Mouse (Mus musculus) neural tube, embryonic 11.5 days (tissue): ENCODE results near the gene Rspo3. TPM values are rescaled to one million over a fixed set of nuclear protein-coding genes. Genes with fewer than 3 reads are reported as not detected.
A peak's percentile ranks its signal among the peaks of the same experiment; 100 is the strongest.

ENCODE experiments used
- ATAC-seq: fragments of 200-750 bp; cut with Nextera tagmentation; 2 replicates; pipeline ENCODE4 v1.8.0; 2017; ENCODE audit warnings: moderate number of reproducible peaks, mild to moderate bottlenecking, moderate TSS enrichment, moderate library complexity; ENCODE audit not compliant: insufficient read depth, low FRiP score, low TSS enrichment
- DNase-seq: peaks from one replicate; pipeline ENCODE4 v3.0.0-alpha.2; 2015; ENCODE audit warnings: low spot score
- H3K27ac ChIP-seq: fragments of 300-500 bp; sonication (generic); 2 replicates; pipeline ENCODE4 v1.5.1; 2014; ENCODE audit warnings: low read depth, mild to moderate bottlenecking, low read length
- H3K27me3 ChIP-seq: fragments of 300-500 bp; sonication (generic); 2 replicates; pipeline ENCODE4 v1.6.1; 2014; ENCODE audit warnings: mild to moderate bottlenecking, low read length, mixed read lengths; ENCODE audit not compliant: control insufficient read depth, insufficient read depth
- H3K36me3 ChIP-seq: fragments of 300-500 bp; sonication (generic); 2 replicates; pipeline ENCODE4 v1.6.1; 2014; ENCODE audit warnings: mild to moderate bottlenecking, low read length, moderate library complexity, mixed read lengths; ENCODE audit not compliant: control insufficient read depth, insufficient read depth
- H3K4me1 ChIP-seq: fragments of 300-500 bp; sonication (generic); 2 replicates; pipeline ENCODE4 v1.6.1; 2014; ENCODE audit warnings: low read length, mixed read lengths; ENCODE audit not compliant: control insufficient read depth, insufficient read depth
- H3K4me2 ChIP-seq: fragments of 300-500 bp; sonication (generic); 2 replicates; pipeline ENCODE4 v1.6.1; 2014; ENCODE audit warnings: low read depth, mild to moderate bottlenecking, moderate library complexity
- H3K4me3 ChIP-seq: fragments of 300-500 bp; sonication (generic); 2 replicates; pipeline ENCODE4 v1.5.1; 2014; ENCODE audit warnings: low read depth, low read length
- H3K9ac ChIP-seq: fragments of 300-500 bp; sonication (generic); 2 replicates; pipeline ENCODE4 v1.6.1; 2014; ENCODE audit warnings: mild to moderate bottlenecking, low read length
- H3K9me3 ChIP-seq: fragments of 300-500 bp; sonication (generic); 2 replicates; pipeline ENCODE4 v1.6.1; 2016; ENCODE audit warnings: low read length; ENCODE audit not compliant: control insufficient read depth
- WGBS: fragments of 180-500 bp; shearing (Covaris S2); extraction: QIAGEN DNeasy Blood & Tissue Kit; methylation state at CpG from one replicate; pipeline ENCODE4 v1.1.7; 2014; 5-methylcytosine and 5-hydroxymethylcytosine counted together
- polyA plus RNA-seq: library from polyadenylated mRNA; unstranded; fragments of >200 nt; fragmentation: Nextera tagmentation; extraction: Ambion mirVana; gene quantifications from 2 replicates; pipeline ENCODE4 v1.2.1, GENCODE M21; 2014

The Rspo3 gene
- polyA plus RNA-seq, 1 experiment from 2014 or later, result 6.9 TPM

DNA sequence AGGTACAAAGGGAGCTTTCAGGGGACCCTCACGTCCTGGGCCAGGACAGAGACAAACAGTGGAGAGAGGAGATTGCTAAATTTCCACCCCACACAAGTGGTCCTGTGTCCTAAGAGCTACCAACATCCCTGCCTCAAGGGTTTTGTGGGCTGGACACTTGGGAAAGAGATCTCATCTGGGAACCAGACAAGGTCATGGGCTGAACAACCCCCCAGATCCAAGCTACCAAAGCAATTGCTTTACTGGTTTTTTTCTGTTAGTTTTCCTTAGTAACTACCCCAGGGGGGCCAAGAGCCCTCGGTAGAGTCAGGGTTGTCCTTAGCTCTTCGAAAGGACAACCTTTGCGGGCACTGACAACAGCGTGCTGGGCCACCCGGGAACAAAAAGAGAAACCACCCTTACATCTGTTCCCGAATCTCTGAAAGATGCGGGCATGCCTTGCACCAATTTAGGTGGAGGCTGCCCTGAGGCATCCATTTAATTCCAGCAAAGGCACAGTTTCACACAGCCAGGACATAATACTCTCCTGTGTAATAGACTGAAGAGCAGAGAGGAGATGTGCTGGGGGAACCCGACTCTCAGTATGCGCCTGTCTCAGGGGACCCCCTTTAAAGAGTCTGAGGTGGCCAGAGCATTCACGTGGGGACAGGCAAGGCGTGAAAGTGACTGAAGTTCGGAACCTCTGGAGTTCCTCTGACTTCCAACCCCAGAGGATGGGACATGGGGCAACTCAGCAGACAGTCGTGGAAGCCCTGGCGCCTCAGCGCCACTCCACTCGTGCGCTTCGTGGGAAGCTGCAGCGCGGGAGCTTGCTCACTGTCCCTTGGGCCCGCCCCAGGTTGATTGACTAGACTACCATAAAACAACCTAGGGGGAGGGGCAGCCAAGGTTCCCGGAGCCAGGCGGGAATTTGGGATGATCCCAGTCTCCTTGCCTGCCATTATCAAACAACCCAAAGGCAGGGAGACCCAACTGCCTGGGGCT, 1.5 kb downstream of the Rspo3 start:
- 0% methylated on average over 24 of the region's 24 CpGs for WGBS
- Histone ChIP-seq H3K4me2 (peak overlapping the region; percentile 94), H3K27me3 (peaks cover 10% of the 10 kb centered on the region), H3K9ac (no peak overlapping the region), H3K4me3 (peak overlapping the region; percentile 45), H3K4me1 (no peaks in the 10 kb centered on the region), H3K36me3 (no peaks in the 10 kb centered on the region), H3K27ac (no peak overlapping the region), H3K9me3 (no peaks in the 10 kb centered on the region)
- peak; percentile 24; the same call in 1 of the 2 replicates for ATAC-seq
- DNase-seq, result peak; percentile 56

DNA sequence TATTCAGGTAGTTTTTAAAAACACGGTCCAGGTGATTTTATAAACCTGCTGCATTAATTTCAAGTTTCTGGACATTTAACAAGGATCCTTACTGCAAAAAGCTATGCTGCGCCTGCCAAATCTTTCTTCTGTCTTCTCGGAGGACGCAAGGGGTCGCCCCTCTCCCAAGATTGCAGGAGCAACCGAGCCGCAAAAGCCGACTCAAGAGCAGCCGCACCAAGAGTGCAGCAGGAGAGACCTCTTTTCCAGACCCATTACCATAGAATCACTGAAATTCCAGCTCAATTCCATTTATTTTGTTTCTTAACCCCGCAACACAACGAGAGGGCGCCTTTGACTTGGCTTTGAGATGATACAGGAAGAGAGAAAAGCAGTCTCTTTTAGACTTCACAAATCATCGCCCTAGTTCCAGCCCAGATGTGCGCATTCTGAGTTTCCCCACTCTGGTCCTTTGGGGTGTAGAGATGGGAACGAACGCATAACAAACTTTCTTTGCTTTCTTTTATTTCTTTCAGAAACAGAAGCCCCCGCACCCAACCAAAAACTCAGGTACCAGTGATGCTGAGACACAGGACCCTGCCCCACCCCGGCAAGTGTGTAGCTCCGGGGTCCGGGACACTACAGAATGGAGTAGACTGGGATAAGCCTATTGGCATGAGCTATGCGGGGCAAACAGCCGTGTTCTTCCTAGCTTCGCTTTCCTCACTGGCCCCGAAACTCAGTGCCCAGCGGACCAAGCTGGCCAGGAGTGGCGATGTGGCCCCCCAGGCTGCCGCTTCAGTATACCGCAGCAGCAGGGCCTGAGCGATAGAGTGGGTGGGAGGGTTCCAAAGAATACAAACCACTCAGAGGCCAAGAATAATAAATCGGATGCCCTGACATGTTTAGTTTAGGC, 2.6 kb downstream of the Rspo3 start:
- DNase-seq (peak; percentile 87), ATAC-seq (peak; percentile 46)
- Histone ChIP-seq H3K4me3 (peak overlapping the region; percentile 45), H3K9ac (no peak overlapping the region), H3K27me3 (peaks cover 10% of the 10 kb centered on the region), H3K9me3 (no peaks in the 10 kb centered on the region), H3K4me2 (peak overlapping the region; percentile 94), H3K36me3 (no peaks in the 10 kb centered on the region), H3K4me1 (no peaks in the 10 kb centered on the region), H3K27ac (no peak overlapping the region)
- 1% methylated on average over 30 of the region's 30 CpGs for WGBS

DNA sequence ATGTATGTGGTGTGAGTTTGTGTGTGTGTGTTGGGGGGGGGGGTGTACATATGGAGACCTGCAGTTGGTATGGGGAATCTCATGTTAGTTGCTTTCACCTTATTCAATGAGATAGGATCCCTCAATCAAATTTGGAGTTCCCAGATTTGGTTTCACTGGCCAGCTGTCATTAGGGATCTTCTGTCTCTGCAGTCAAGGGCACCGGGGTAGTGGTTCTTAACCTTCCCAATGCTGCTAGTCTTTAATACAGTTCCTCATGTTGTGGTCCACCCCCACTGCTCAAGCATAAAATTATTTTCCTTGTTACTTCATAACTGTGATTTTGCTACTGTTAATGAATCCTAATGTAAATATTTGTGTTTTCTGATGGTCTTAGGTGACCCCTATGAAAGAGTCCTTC, 22.1 kb downstream of the Rspo3 start:
- H3K9ac ChIP-seq, result no peak overlapping the region
- no peaks in the 10 kb centered on the region for H3K27me3 ChIP-seq
- ATAC-seq (no peak), DNase-seq (no peak)
- H3K9me3 ChIP-seq, result no peaks in the 10 kb centered on the region
- H3K27ac ChIP-seq, result no peak overlapping the region
- WGBS, result 89% methylated on average over 1 of the region's 1 CpGs
- no peak overlapping the region for H3K4me2 ChIP-seq
- no peaks in the 10 kb centered on the region for H3K36me3 ChIP-seq
- H3K4me3 ChIP-seq, result no peak overlapping the region
- H3K4me1 ChIP-seq, result no peaks in the 10 kb centered on the region

DNA sequence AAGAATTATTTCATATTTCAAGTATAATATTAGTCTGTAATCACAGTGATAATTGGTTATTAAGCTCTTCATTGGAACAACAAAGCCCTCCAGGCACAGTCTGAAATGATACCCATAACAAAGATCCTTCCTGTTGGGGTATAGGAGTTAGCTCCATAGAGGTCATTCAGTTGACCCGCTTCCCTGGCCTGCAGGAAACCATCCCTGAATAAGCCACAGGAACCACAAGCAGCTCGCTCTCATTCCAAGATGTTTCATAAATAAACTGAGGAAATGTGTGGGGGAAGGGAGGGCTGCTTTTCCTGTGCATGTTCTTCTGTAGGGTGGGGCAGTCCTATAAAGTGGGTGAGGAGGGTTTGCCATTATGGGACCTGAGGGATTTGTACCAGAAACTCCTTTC, 27.5 kb downstream of the Rspo3 start:
- Histone ChIP-seq H3K4me3 (no peak overlapping the region), H3K4me2 (no peak overlapping the region), H3K36me3 (no peaks in the 10 kb centered on the region), H3K27me3 (no peaks in the 10 kb centered on the region), H3K27ac (no peak overlapping the region), H3K9ac (no peak overlapping the region), H3K9me3 (no peaks in the 10 kb centered on the region), H3K4me1 (no peaks in the 10 kb centered on the region)
- ATAC-seq, result no peak
- 80% methylated on average over 2 of the region's 2 CpGs for WGBS
- DNase-seq, result no peak

DNA sequence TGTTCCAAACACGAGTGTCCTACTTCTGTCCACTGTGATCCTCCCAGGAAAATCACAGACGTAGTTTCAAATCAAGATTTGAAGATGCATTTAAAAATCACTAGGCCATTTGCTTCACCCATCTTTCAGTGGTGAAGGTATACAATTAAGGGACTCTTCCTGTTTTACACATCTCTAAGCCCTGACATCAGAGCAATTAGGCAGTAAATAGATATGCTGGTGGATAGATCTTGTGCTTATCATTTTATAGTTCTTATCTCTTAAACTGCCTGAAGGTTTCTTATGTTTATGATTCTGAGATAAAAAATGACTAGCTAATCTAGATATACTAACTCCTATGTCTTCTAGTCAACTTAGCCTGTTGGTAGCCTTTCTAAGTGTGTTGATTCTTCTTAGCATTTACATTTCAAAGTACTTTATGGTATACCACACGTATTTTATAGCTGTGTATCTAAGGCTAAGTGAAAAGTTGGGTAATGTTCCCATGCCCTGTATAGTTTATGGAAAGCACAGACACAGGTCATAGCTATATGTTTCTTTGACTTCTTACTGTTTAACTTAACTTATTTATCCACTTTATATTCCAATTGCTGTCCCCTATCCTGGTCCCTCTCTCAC, 38.4 kb downstream of the Rspo3 start:
- Histone ChIP-seq H3K4me2 (no peak overlapping the region), H3K27me3 (no peaks in the 10 kb centered on the region), H3K4me1 (no peaks in the 10 kb centered on the region), H3K9ac (no peak overlapping the region), H3K36me3 (no peaks in the 10 kb centered on the region), H3K9me3 (no peaks in the 10 kb centered on the region), H3K4me3 (no peak overlapping the region), H3K27ac (no peak overlapping the region)
- DNase-seq (no peak), ATAC-seq (no peak)
- WGBS, result 81% methylated on average over 3 of the region's 3 CpGs

DNA sequence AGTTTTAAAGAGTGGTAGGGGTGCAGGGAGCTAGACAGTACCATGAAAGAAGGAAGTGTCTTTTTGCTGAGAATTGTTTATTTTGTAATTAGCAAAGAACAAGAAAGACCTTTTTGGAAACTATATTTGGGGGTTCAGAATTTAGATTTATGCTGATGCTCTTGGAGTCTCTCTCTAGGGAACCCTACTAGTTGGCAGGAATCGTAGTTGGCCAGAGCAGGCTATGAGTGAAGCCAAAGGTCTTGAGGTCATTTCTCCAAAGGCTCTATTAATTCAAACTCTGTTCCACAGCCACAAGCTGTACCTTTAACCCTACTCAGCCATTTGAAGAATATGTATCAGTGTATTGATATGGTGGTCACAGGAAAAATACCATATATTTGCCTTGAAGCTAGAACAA, 41.7 kb downstream of the Rspo3 start:
- 84% methylated on average over 1 of the region's 1 CpGs for WGBS
- H3K4me3 ChIP-seq, result no peak overlapping the region
- no peak for DNase-seq

DNA sequence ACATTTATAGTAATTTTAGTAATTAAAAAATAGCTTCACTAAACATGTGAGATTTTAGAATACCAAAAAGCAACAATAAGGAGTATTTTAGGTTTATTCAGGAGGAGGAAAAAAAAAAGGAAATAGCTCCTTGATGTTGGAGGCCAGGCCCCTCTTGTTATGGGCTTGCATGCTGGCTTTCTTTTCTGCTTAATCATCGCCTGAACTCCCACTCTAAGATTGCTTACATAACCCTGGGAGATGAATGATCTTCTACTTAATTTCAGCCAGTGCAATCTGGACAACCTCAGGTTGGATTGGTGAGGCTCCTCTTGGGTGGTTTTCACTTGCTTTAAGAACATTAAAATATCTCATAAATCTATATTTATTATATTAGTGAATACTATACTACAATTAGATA, 54.7 kb downstream of the Rspo3 start:
- no peak overlapping the region for H3K9ac ChIP-seq
- 52% methylated on average over 1 of the region's 1 CpGs for WGBS
- H3K36me3 ChIP-seq, result no peaks in the 10 kb centered on the region

More for the DNA sequence above, 41.7 kb downstream of the Rspo3 start:
- Histone ChIP-seq H3K4me1 (no peaks in the 10 kb centered on the region), H3K4me2 (no peak overlapping the region), H3K27me3 (no peaks in the 10 kb centered on the region), H3K36me3 (no peaks in the 10 kb centered on the region), H3K9ac (no peak overlapping the region), H3K9me3 (no peaks in the 10 kb centered on the region), H3K27ac (no peak overlapping the region)
- ATAC-seq, result no peak

DNA sequence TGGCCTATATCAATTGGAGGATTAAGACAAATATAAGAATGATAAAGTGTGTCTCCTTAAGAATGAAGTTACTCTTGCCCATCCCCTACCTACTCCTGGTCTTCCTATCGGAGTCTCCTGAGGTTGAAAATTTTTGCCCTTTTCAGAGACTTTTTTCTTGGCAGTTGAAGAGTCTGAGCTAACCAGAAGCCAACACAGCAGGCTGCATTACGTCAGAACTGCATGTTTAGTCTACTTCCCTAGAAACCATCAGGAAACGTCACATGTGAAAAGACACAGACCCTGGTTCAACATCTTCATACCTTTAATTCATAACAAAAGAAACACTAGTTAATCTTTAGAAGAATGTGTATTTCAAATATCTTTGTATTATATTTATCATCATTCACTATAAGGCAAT, 56.3 kb downstream of the Rspo3 start:
- no peaks in the 10 kb centered on the region for H3K27me3 ChIP-seq
- no peak overlapping the region for H3K9ac ChIP-seq
- no peak overlapping the region for H3K4me3 ChIP-seq
- 83% methylated on average over 3 of the region's 3 CpGs for WGBS
- H3K9me3 ChIP-seq, result no peaks in the 10 kb centered on the region
- H3K4me2 ChIP-seq, result no peak overlapping the region
- H3K27ac ChIP-seq, result no peak overlapping the region
- H3K4me1 ChIP-seq, result no peaks in the 10 kb centered on the region
- DNase-seq, result no peak
- ATAC-seq, result no peak
- H3K36me3 ChIP-seq, result no peaks in the 10 kb centered on the region

More for the DNA sequence above, 54.7 kb downstream of the Rspo3 start:
- Histone ChIP-seq H3K27me3 (no peaks in the 10 kb centered on the region), H3K27ac (no peak overlapping the region), H3K9me3 (no peaks in the 10 kb centered on the region), H3K4me1 (no peaks in the 10 kb centered on the region), H3K4me3 (no peak overlapping the region), H3K4me2 (no peak overlapping the region)
- no peak for DNase-seq
- ATAC-seq, result no peak
